Mouse (Mus musculus) embryonic fibroblast, embryonic 13.5 days (primary cell): ENCODE data around the gene Tapt1.

Source experiments
- CTCF ChIP-seq: IDR thresholded peaks from 2 replicates; pipeline ENCODE4 v1.5.1; 2011; ENCODE audit warnings: mild to moderate bottlenecking, control low read depth, low read length, moderate library complexity, borderline replicate concordance; ENCODE audit not compliant: insufficient read depth
- POLR2A ChIP-seq: IDR thresholded peaks from 2 replicates; pipeline ENCODE4 v1.6.1; 2011; ENCODE audit warnings: low read depth, mild to moderate bottlenecking, control low read depth, low read length, moderate library complexity

- TF ChIP-seq CTCF: no peak
- TF ChIP-seq POLR2A: no peak
Measured at GRCm38 (mm10) chr5:44164233-44164776, 62.1 kb downstream of the Tapt1 start.
